Mouse (Mus musculus) layer of hippocampus, adult 2 months (tissue): ENCODE results near the gene Abcc3. TPM values are rescaled to one million over a fixed set of nuclear protein-coding genes. Genes with fewer than 3 reads are reported as not detected.

Source experiments
- DNase-seq, 2 experiments: peaks; one replicate each; pipeline ENCODE4 v3.0.0; 2022; ENCODE audit warnings: low spot score in 2 of 2
- H3K27ac ChIP-seq: fragments of 200-600 bp; 2 replicates; pipeline ENCODE4 v1.8.1; 2022
- H3K4me3 ChIP-seq: fragments of 200-600 bp; 2 replicates; pipeline ENCODE4 v1.8.1; 2022; ENCODE audit warnings: mild to moderate bottlenecking
- CTCF ChIP-seq: fragments of 200-600 bp; conservative IDR thresholded peaks from 2 replicates; pipeline ENCODE4 v1.8.1; 2022; ENCODE audit warnings: antibody characterized with exemption, mild to moderate bottlenecking, moderate library complexity
- long read RNA-seq, 2 experiments: library from polyadenylated mRNA; stranded (forward); transcript quantifications; one replicate each; pipeline ENCODE4 v2.0.0; 2021; ENCODE audit warnings: borderline mapping rate in 2 of 2
- total RNA-seq, 2 experiments: library from RNA; stranded (reverse); gene quantifications; 2 replicates each; pipeline ENCODE4 v1.2.3; 2021

Abcc3 gene
- 1 to 10 TPM; 1.2 to 2.2 TPM for total RNA-seq
- long read RNA-seq, experiment 1, full-length matches to known transcripts: 1 of 1 reads
- long read RNA-seq, experiment 1, partial matches to known transcripts: 0 of 1 reads
- long read RNA-seq, experiment 1, other reads (novel, unspliced or antisense): 0 of 1 reads
- long read RNA-seq, experiment 2, full-length matches to known transcripts: 2 of 6 reads
- long read RNA-seq, experiment 2, partial matches to known transcripts: 2 of 6 reads
- long read RNA-seq, experiment 2, other reads (novel, unspliced or antisense): 2 of 6 reads

GRCm38 (mm10) chr11:94392672-94393109, at the start of gene Abcc3:
Gene Abcc3 (minus strand): TSS chr11:94392997.
- Histone ChIP-seq H3K27ac (no peak within 1 kb of the TSS), H3K4me3 (peak within 1 kb of the TSS; percentile 13)
- DNase-seq: no peak
- no peak for TF ChIP-seq CTCF

DNA sequence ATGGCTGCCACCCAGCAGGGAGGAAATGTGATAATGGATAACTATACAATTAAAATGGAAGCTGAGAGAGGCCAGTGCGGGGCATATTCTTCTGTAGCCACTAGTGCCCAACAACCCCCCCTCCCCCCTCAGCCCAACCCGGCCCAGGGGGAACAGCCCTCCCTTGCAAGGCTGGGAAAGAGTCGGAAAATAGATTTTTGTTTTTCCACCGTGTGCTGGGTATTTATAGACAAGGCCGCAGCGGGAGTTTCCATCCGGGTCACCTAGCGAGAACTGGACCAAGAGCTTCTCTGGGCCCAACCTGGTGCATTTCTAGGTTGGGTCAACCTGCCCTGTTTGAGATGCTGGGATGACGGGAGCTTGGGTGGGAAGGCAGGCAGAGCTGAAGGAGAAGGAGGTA, 49.0 kb upstream of the Abcc3 start:
- DNase-seq: no peak
- Histone ChIP-seq H3K27ac (no peak overlapping the region), H3K4me3 (no peak overlapping the region)
- no peak for TF ChIP-seq CTCF

DNA sequence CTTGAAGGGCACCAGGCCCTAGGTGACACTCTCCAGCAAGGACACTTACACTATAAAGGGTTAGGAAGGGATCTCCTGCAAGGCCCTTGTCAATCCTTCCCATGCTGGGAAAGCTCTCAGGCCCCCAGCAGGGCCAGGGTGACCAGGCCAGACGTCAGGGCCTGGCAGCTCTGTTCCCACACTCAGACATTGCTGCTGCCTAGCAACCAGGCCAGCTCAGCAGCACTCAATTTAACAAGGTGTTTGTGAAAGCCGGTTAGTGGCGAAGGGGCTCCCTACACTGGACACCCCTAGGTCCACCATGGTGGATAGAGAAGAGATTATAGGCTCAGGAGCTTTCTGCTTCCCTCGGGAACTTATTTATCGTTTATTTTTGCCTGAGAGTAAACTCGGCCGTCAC, 48.3 kb upstream of the Abcc3 start:
- no peak for DNase-seq
- H3K4me3 ChIP-seq: no peak overlapping the region
- TF ChIP-seq CTCF: no peak
- no peak overlapping the region for H3K27ac ChIP-seq

DNA sequence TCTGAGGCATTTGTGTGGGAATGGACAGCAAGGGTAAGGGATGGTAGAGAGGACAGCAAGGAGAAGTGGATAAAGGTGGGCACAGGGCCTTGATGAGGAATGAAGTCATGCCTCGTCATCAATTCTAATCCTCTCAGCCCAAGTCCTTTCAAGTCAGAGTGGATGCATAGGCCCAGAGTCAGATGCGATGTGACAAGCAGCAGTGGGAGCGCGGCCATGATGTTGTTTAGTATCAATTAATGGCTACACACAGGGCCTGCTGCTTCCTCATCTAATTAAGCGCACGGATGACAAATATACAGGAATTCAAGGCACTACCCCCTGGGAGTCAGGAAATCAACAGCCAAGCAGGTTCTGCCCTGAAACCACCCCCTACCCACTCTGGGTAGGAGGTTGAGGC, 47.6 kb upstream of the Abcc3 start:
- no peak for DNase-seq
- no peak for TF ChIP-seq CTCF
- Histone ChIP-seq H3K4me3 (no peak overlapping the region), H3K27ac (no peak overlapping the region)

- DNase-seq: no peak
- Histone ChIP-seq H3K27ac (no peak overlapping the region), H3K4me3 (no peak overlapping the region)
- TF ChIP-seq CTCF: no peak
Observed at GRCm38 (mm10) chr11:94429011-94429651, 36.3 kb upstream of the Abcc3 start.

- Histone ChIP-seq H3K4me3 (no peak overlapping the region), H3K27ac (no peak overlapping the region)
- no peak for TF ChIP-seq CTCF
- peak; percentile 33 to 40 for DNase-seq
Observed at GRCm38 (mm10) chr11:94428091-94428835, 35.5 kb upstream of the Abcc3 start.

DNA sequence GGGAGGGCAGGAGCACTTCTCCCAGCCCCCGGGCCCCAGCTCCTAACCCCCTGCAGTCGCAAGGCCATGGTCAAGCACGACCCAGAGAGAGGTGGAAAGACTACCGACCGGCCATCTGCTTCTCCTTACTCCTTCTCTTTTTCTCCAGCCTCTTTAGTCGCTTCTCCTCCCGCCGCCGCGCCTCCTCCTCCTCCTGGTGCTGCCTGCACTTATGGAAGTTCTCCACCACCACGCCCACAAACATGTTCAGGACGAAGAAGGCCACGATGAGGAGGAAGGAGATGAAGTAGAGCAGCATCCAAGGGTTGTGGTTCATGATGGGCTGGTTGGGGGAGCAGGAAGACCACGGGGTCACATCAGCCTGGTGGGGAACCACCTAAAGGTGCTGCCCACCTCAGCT, 32.9 kb upstream of the Abcc3 start:
- no peak for TF ChIP-seq CTCF
- DNase-seq: no peak
- H3K27ac ChIP-seq: no peak overlapping the region
- no peak overlapping the region for H3K4me3 ChIP-seq

DNA sequence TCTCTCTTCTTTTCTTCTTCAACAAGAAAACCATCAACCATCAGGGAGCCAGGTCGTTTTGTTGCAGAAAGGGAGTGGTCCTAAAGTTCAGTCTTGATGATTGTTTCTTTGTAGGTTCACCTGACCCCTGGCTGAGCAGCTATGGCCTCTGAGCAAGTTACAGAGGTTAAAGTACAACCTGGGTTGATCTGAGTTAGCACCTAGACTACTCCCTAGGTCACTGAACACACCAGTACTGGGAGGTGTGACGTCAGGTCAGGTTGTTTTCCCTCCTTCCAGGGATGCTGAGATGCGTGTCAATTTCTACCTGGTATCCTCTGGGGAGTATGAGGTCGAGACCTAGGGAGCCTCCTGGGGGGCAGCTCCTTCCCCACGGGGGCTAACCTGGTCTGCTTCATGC, 32.4 kb upstream of the Abcc3 start:
- TF ChIP-seq CTCF: no peak
- no peak for DNase-seq
- H3K4me3 ChIP-seq: no peak overlapping the region
- no peak overlapping the region for H3K27ac ChIP-seq

DNA sequence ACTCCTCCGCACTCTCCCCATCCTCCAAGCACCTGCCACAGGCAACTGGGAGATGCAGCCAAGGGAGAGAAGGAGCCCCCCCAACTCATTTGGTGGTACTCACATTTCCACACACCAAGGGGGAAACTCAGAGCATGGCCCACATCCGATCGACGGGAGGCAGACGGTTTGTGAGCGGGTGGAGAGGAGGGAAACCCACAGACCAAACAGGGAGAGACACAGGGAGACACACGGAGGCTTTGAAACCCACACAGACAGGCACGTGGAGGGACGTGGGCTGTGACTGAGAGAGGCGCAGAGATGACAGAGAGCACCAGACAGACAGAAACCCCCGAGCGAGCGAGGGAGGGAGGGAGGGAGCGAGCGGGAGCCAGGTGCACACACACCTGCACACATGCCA, 31.6 kb upstream of the Abcc3 start:
- H3K4me3 ChIP-seq: no peak overlapping the region; the same call in 1 of the 2 replicates
- DNase-seq: peak; percentile 45 to 52
- H3K27ac ChIP-seq: peak overlapping the region; percentile 39; the same call in 1 of the 2 replicates
- no peak for TF ChIP-seq CTCF

DNA sequence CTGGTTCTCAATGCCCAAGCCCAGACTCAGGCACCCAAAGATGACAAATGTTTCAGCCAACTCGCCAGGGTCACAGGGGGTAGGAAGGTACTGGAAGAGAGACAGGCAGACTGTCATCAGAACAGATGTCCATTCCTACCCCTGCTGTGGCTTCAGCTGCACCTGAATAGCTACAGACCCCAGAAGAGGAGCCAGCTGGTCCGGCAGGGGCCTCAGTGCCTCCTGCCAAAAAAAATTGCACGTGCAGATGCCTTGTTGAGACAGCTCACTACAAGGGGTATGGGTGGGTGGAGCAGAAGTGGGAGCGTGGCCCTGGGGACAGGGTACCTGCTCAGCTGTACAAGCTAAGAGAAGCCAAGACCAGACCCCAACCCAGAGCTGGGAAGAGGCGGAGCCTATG, 31.1 kb upstream of the Abcc3 start:
- Histone ChIP-seq H3K4me3 (no peak overlapping the region; the same call in 1 of the 2 replicates), H3K27ac (peak overlapping the region; percentile 39; the same call in 1 of the 2 replicates)
- TF ChIP-seq CTCF: no peak
- no peak for DNase-seq

DNA sequence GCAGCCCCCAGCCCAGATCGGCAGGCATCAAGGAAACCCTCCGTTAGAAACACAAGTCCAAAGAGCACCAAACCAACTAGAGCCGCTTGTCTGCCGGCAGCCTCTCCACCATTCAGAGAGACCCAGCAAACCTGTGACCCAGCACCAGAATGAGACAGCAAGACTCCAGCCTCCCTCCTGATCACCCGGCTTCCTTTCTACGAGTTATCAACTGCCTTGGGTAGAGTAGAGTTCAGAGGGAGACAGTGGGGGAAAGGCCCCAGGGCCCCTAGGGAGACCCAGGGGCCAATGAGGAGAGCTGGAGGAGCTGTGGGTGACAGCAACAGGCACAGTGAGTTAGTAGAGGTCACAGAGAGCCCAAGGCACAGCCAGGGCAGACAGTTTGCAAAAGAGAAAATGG, 28.2 kb upstream of the Abcc3 start:
- Histone ChIP-seq H3K27ac (no peak overlapping the region), H3K4me3 (no peak overlapping the region)
- no peak for TF ChIP-seq CTCF
- no peak for DNase-seq

DNA sequence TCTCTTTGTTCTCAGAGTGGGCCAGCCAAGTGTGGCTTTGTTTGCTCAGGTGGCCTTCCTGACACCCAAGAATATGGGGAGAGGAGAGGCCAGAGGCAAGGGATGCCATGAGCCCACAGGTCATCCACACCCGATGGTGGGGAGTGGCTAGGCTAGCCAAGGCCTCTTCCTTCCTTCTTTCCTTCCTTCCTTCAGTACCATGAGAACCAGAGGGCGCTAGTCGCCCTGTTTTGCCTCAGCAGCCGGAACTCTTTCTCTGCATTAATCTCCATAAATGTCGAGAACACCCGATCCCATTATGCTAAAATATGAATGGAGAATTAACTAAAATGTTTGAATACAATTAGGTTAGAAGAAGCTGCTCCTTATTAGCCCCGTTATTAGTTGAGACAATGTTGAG, 27.5 kb upstream of the Abcc3 start:
- TF ChIP-seq CTCF: peak; percentile 80
- DNase-seq: peak in 1 of 2 experiments; percentile 43

DNA sequence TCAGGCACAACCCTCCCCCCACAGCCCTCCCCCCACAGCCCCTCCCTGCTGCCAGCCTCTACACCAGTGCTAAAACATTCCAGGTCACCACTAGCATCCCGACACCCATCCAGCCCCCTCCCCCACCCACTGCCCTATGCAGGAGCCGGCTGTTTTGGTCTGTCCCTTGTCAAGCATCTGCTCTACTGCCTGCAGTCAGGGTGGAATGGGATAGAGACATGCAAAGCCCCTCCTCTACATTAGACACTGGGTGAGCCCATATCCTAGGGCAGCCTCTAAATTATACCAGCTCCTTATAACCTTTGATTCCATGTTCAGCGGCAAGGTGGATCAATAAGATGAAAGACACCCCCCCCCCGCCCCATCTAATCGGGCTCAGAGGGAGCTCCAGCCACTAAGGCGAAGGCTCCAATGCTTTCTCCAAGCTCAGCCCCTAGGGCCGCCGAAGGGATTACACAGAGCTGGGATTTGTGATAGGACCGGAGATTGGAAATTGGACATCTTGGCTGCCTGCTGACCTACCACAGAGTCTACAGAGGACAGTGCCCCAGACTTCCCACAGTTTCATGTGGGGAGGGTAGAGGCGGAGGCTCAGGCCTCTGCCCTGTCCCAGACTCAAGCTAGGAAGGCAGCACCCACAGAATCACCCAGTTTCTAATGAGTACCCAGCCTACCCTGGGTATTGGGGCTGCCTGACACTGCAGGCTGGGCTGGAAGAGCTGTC, 26.4 kb upstream of the Abcc3 start:
- no peak for TF ChIP-seq CTCF
- DNase-seq: no peak
- H3K4me3 ChIP-seq: no peak overlapping the region
- no peak overlapping the region for H3K27ac ChIP-seq

More for the DNA sequence above, 27.5 kb upstream of the Abcc3 start:
- no peak overlapping the region for H3K4me3 ChIP-seq
- no peak overlapping the region for H3K27ac ChIP-seq
